Mouse (Mus musculus): ENCODE results near the gene Zdbf2.

DNA sequence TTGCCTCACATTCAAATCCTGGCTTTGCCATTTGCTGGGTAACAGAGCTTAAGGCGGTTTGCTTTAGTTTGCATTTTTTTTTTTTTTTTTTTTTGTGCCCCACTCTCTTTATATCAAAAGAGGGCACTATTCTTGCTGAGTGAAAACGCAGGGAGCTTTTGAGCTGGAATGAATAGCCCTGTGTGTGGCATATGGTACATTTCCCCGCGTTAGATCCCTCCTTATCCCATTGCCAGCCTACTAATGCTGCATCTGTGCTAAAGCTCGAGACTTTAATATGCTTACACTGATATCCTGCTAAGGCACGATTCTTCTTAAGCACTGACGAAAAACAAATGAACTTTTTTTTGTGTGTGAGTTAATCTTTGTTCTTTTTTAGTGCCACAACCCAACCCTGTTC, 20.9 kb downstream of the Zdbf2 start:
- TF ChIP-seq EP300 (IDR thresholded peaks at IDR 0.05; ENCODE audit: low read length): no peak
- TF ChIP-seq MAZ (IDR thresholded peaks at IDR 0.05; ENCODE audit: low read depth, low read length): no peak
- TF ChIP-seq POLR2A (IDR thresholded peaks at IDR 0.05; ENCODE audit: low read depth, low read length): no peak
- TF ChIP-seq USF2 (conservative IDR thresholded peaks at IDR 0.05; ENCODE audit: low read depth, low read length): no peak
- TF ChIP-seq POLR2AphosphoS2 (IDR thresholded peaks at IDR 0.05; ENCODE audit: low read depth, low read length): no peak
- TF ChIP-seq MYC (IDR thresholded peaks at IDR 0.05; ENCODE audit: low read depth, low read length): no peak
- TF ChIP-seq ETS1 (conservative IDR thresholded peaks at IDR 0.05; ENCODE audit: low read depth, low read length): no peak
- no peak for TF ChIP-seq ZC3H11A (IDR thresholded peaks at IDR 0.05; ENCODE audit: low read depth, low read length)
- no peak for TF ChIP-seq MAX (IDR thresholded peaks at IDR 0.05; ENCODE audit: low read length)
- no peak for TF ChIP-seq CTCF (conservative IDR thresholded peaks at IDR 0.05 in 1 of 2, IDR thresholded peaks at IDR 0.05 in 1 of 2; ENCODE audit: low read depth in 2 of 2, low read length in 2 of 2)
- TF ChIP-seq TCF12 (IDR thresholded peaks at IDR 0.05; ENCODE audit: low read depth, low read length): no peak
- TF ChIP-seq GABPA (IDR thresholded peaks at IDR 0.05; ENCODE audit: insufficient replicate concordance, low read depth, low read length): no peak
- no peak for TF ChIP-seq E2F4 (IDR thresholded peaks at IDR 0.05; ENCODE audit: insufficient replicate concordance, low read depth, low read length)

All from CH12.LX (cell line).